Mouse (Mus musculus) heart, embryonic 11.5 days (tissue): ENCODE data around the gene Rnaset2a. TPM values are rescaled to one million over a fixed set of nuclear protein-coding genes. Genes with fewer than 3 reads are reported as not detected.
"Not testable (repeated sequence)": the region's sequence is repeated elsewhere in the genome, so short reads cannot be mapped to it uniquely, and the experiment has no call there.

Experiments used
- ATAC-seq: fragments of 200-750 bp; cut with Nextera tagmentation; replicated peaks from 2 replicates; pipeline ENCODE4 v1.8.0; 2017; ENCODE audit warnings: moderate library complexity; ENCODE audit not compliant: insufficient number of reproducible peaks, low FRiP score, low TSS enrichment
- H3K27ac ChIP-seq: fragments of 300-500 bp; sonication (generic); 2 replicates; pipeline ENCODE4 v1.5.1; 2014; ENCODE audit warnings: mild to moderate bottlenecking, low read depth, low read length
- H3K27me3 ChIP-seq: fragments of 300-500 bp; sonication (generic); 2 replicates; pipeline ENCODE4 v1.6.1; 2014; ENCODE audit warnings: mild to moderate bottlenecking, low read length, mixed read lengths; ENCODE audit not compliant: control insufficient read depth, insufficient read depth
- H3K36me3 ChIP-seq: fragments of 300-500 bp; sonication (generic); 2 replicates; pipeline ENCODE4 v1.6.1; 2014; ENCODE audit warnings: mild to moderate bottlenecking, low read length, moderate library complexity, mixed read lengths; ENCODE audit not compliant: control insufficient read depth, insufficient read depth
- H3K4me1 ChIP-seq: fragments of 300-500 bp; sonication (generic); 2 replicates; pipeline ENCODE4 v1.6.1; 2014; ENCODE audit warnings: low read length; ENCODE audit not compliant: control insufficient read depth, insufficient read depth
- H3K4me2 ChIP-seq: fragments of 300-500 bp; sonication (generic); 2 replicates; pipeline ENCODE4 v1.6.1; 2014; ENCODE audit warnings: mild to moderate bottlenecking, moderate library complexity
- H3K4me3 ChIP-seq: fragments of 300-500 bp; sonication (generic); 2 replicates; pipeline ENCODE4 v1.5.1; 2014; ENCODE audit warnings: low read depth, low read length
- H3K9ac ChIP-seq: fragments of 300-500 bp; sonication (generic); 2 replicates; pipeline ENCODE4 v1.6.1; 2014; ENCODE audit warnings: mild to moderate bottlenecking, low read depth, low read length, moderate library complexity
- H3K9me3 ChIP-seq: fragments of 300-500 bp; sonication (generic); replicated peaks from 2 replicates; pipeline ENCODE4 v1.6.1; 2016; ENCODE audit warnings: low read length; ENCODE audit not compliant: control insufficient read depth
- WGBS: fragments of 180-500 bp; shearing (Covaris S2); extraction: QIAGEN DNeasy Blood & Tissue Kit; methylation state at CpG from one replicate; pipeline ENCODE4 v1.1.7; 2014; ENCODE audit not compliant: insufficient replicate concordance; 5-methylcytosine and 5-hydroxymethylcytosine counted together
- polyA plus RNA-seq: library from polyadenylated mRNA; unstranded; fragments of >200 nt; fragmentation: Nextera tagmentation; extraction: Ambion mirVana; gene quantifications from 2 replicates; pipeline ENCODE4 v1.2.1, GENCODE M21; 2014

Gene Rnaset2a
- polyA plus RNA-seq: 28.3 and 30.0 TPM in 2 replicates

GRCm38 (mm10) chr17:8147439-8148316 lies at the start of gene Rnaset2a, which contains the start of gene Gm49673:
Gene Rnaset2a, minus strand, starts transcription at chr17:8148097.
Gene Gm49673, minus strand, starts transcription at chr17:8147788.
- peak within 1 kb of the TSS; percentile 76 for H3K9ac ChIP-seq
- H3K4me2 ChIP-seq: peak within 1 kb of the TSS; percentile 57
- not testable (repeated sequence) for H3K27ac ChIP-seq, H3K27me3 ChIP-seq, H3K9me3 ChIP-seq, H3K36me3 ChIP-seq, H3K4me1 ChIP-seq
- under 1% methylated on average over 43 of the region's 67 CpGs for WGBS
- peak; percentile 99 for ATAC-seq
- peak within 1 kb of the TSS; percentile 52 for H3K4me3 ChIP-seq

- Histone ChIP-seq H3K27me3 (no peaks in the 10 kb centered on the region), H3K9me3 (no peaks in the 10 kb centered on the region), H3K4me3 (no peak overlapping the region), H3K27ac (no peak overlapping the region), H3K4me2 (no peak overlapping the region), H3K36me3 (0 out of 2 replicates have a peak, but pooled peaks cover 2% of the 10 kb centered on the region), H3K9ac (no peak overlapping the region), H3K4me1 (peaks cover 2% of the 10 kb centered on the region; the same call in 1 of the 2 replicates)
- WGBS: 67% methylated on average over 3 of the region's 3 CpGs
- ATAC-seq: no peak
Observed at GRCm38 (mm10) chr17:8197652-8198051, 49.8 kb upstream of the Rnaset2a start.

GRCm38 (mm10) chr17:8195685-8196376 lies 47.9 kb upstream of the Rnaset2a start:
- 0 out of 2 replicates have a peak, but pooled peaks cover 4% of the 10 kb centered on the region for H3K36me3 ChIP-seq
- no peak overlapping the region for H3K4me3 ChIP-seq
- no peak overlapping the region for H3K27ac ChIP-seq
- WGBS: 90% methylated on average over 8 of the region's 8 CpGs
- no peak overlapping the region for H3K9ac ChIP-seq
- no peak for ATAC-seq
- peaks cover 2% of the 10 kb centered on the region; the same call in 1 of the 2 replicates for H3K4me1 ChIP-seq
- no peak overlapping the region for H3K4me2 ChIP-seq
- H3K9me3 ChIP-seq: no peaks in the 10 kb centered on the region
- no peaks in the 10 kb centered on the region for H3K27me3 ChIP-seq

GRCm38 (mm10) chr17:8193678-8194077 lies 45.8 kb upstream of the Rnaset2a start:
- Histone ChIP-seq H3K9me3 (no peaks in the 10 kb centered on the region), H3K4me2 (no peak overlapping the region), H3K9ac (no peak overlapping the region), H3K27me3 (no peaks in the 10 kb centered on the region), H3K4me3 (no peak overlapping the region), H3K27ac (peak overlapping the region; percentile 29; the same call in 1 of the 2 replicates), H3K36me3 (peaks cover 4% of the 10 kb centered on the region; the same call in 1 of the 2 replicates), H3K4me1 (peaks cover 8% of the 10 kb centered on the region; the same call in 1 of the 2 replicates)
- 64% methylated on average over 8 of the region's 8 CpGs for WGBS
- no peak for ATAC-seq

- no peak overlapping the region for H3K9ac ChIP-seq
- no peak for ATAC-seq
- 57% methylated on average over 7 of the region's 7 CpGs for WGBS
- peaks cover 15% of the 10 kb centered on the region for H3K4me1 ChIP-seq
- H3K27me3 ChIP-seq: no peaks in the 10 kb centered on the region
- no peaks in the 10 kb centered on the region for H3K9me3 ChIP-seq
- H3K4me2 ChIP-seq: no peak overlapping the region
- no peak overlapping the region for H3K4me3 ChIP-seq
- H3K27ac ChIP-seq: peak overlapping the region; percentile 59; the same call in 1 of the 2 replicates
- H3K36me3 ChIP-seq: peaks cover 14% of the 10 kb centered on the region
Observed at GRCm38 (mm10) chr17:8184217-8184616, 36.3 kb upstream of the Rnaset2a start.

- H3K4me1 ChIP-seq: peaks cover 15% of the 10 kb centered on the region
- no peaks in the 10 kb centered on the region for H3K9me3 ChIP-seq
- no peaks in the 10 kb centered on the region for H3K27me3 ChIP-seq
- H3K4me2 ChIP-seq: no peak overlapping the region
- WGBS: 60% methylated on average over 5 of the region's 5 CpGs
- no peak overlapping the region for H3K4me3 ChIP-seq
- peak overlapping the region; percentile 59; the same call in 1 of the 2 replicates for H3K27ac ChIP-seq
- no peak for ATAC-seq
- H3K36me3 ChIP-seq: peaks cover 14% of the 10 kb centered on the region
- no peak overlapping the region for H3K9ac ChIP-seq
Observed at GRCm38 (mm10) chr17:8183815-8184214, 35.9 kb upstream of the Rnaset2a start.

- no peak for ATAC-seq
- Histone ChIP-seq H3K36me3 (peaks cover 8% of the 10 kb centered on the region), H3K27ac (no peak overlapping the region), H3K4me2 (no peak overlapping the region), H3K4me3 (no peak overlapping the region), H3K27me3 (no peaks in the 10 kb centered on the region), H3K9ac (no peak overlapping the region), H3K4me1 (no peaks in the 10 kb centered on the region), H3K9me3 (no peaks in the 10 kb centered on the region)
- WGBS: 93% methylated on average over 5 of the region's 5 CpGs
Observed at GRCm38 (mm10) chr17:8177090-8177489, 29.2 kb upstream of the Rnaset2a start.

- Histone ChIP-seq H3K4me2 (no peak overlapping the region), H3K9ac (no peak overlapping the region), H3K9me3 (no peaks in the 10 kb centered on the region), H3K27ac (no peak overlapping the region), H3K4me3 (no peak overlapping the region), H3K36me3 (peaks cover 8% of the 10 kb centered on the region), H3K27me3 (no peaks in the 10 kb centered on the region), H3K4me1 (no peaks in the 10 kb centered on the region)
- ATAC-seq: no peak
- 65% methylated on average over 4 of the region's 4 CpGs for WGBS
Observed at GRCm38 (mm10) chr17:8171081-8171480, 23.2 kb upstream of the Rnaset2a start.
